Mouse (Mus musculus) c-Kit-positive CD71-negative TER-119-negative erythroid progenitor cells, embryonic 14.5 days (primary cell): ENCODE results near the gene Tbc1d13.

Source experiments
- DNase-seq: peaks from one replicate; pipeline ENCODE4 v3.0.0-alpha.2; 2013; ENCODE audit warnings: low read depth

The Tbc1d13 gene

DNA sequence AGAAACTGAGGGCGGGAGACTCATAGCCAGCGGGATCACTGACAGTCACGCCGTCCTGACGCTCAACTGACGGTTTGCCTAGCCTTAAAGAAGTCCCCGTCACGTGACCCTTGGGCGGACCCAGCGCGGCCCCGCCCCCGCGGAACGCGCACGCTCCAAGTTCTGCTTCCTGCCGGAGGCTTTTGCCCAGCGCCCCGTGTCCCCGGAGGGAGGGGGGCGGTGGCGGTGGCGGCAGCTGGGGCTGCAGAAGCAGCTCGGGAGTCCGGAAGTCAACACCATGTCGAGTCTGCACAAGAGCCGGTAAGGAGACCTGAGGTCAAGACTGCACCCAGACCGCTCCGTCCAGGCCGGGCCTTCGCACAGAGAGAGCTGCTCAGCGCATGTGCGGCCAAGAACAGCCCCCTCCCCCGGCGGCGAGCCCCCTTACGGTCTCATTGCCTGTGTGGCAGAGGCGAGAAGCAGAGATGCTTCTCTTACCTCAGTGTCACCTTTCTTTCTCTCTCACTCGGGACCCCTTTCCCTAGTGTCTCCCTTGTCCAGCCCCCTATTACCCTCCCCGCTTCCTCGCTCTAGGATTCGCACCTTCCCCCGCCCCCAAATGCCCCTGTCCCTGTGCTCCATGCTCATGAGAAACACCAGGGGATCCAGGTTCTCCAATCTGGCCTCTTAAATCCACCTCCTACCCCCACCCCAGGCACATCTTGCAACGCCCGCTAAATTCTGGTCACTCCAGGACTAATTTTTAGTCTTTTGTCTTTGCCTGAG, at the start of gene Tbc1d13:
Gene Tbc1d13 (plus strand): TSS at position 134 of the 765 bp plus-strand sequence.
- DNase-seq, result peak; percentile 95

GRCm38 (mm10) chr2:30084113-30084512, 49.4 kb upstream of the Tbc1d13 start:
- DNase-seq, result no peak

DNA sequence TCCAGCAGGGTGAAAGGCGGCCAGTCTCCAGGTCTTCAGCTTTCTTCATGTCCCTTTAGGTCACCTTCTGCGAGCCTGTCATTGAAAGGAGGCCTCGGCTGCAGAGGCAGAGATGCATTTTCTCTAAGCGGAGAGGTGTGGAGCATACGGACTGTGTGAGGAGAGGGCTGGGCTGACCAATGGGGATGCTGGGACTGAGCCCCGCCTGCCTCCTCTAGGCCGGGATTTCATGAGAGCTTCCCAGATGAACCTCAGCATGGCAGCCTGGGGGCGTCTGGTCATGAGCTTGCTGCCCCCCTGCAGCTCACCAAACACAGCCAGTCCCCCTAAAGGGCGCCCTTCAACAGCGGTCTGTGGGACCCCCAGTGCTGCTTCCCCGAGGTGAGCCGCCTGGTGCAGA, 48.9 kb upstream of the Tbc1d13 start:
- no peak for DNase-seq

DNA sequence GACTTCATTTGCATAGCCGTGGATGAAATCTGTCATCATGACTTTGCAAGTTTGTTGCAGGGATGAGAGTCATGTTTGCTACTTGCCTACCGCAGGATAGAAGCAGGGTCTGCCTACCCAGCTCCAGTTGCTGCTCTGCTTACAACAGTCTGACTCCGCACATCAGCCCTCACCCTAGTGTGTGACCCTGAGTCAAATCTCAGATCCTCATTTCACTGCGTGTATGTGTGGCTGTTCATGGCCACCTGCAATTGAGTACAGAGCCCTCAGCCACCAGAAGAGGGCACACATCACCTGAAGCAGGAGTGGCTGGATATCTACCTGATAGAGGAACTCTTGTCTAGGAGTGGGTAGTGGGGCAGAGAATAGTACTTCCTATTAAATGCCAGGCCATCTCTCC, 46.2 kb upstream of the Tbc1d13 start:
- no peak for DNase-seq

DNA sequence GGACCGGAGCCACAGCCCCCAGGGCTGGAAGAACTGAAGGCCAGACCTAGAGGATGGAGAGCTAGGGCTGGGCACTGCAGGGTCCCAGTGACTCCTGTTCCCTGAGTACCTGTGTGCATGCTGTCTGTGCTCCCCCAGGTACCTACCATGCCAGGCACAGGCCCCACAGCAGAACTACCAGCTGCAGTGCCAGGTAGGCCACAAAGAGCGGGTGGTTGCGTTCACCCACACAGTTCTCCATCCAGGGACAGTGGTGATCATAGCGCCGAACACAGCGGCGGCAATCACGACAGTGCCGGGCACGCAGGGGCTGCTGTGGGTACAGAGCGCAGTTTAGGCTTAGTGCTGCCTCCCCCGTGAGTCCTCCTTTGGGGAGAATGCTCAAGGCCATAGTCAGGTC, 42.0 kb upstream of the Tbc1d13 start:
- no peak for DNase-seq

DNA sequence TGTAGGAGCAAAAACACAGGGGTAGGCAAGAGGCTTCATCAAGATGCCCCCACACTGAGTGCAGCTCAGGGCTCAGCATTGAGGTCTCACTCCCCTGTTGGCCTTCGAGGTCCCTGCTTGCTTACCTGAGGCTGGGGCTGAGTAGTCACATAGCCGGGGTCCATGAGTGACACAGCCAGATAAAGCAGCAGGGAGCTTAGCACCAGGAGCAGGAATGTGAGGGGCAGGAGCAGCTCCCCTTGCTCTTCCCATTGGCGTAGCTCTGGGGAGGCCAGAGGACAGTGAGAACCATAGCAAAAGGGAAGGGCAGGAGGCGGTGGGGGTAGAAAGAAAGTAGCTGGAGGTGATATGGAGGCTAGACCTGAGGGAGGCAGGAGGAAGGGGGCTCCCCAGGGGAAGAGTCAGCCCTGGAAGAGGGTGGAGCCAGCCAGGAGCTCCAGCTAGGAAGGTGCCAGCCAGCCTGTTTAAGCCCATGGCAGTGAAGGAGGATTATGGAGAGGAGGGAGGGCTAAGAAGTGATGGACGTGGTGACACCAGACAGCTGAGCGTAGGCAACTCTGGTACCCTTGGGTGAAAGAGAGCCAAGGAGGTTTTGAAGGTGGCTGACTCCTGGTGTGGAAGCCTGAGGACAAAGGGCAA, 41.1 kb upstream of the Tbc1d13 start:
- no peak for DNase-seq

GRCm38 (mm10) chr2:30093471-30094207, 39.9 kb upstream of the Tbc1d13 start, which contains the start of gene Zdhhc12:
Zdhhc12 (minus strand) TSS chr2:30093648.
- DNase-seq, result peak; percentile 100

DNA sequence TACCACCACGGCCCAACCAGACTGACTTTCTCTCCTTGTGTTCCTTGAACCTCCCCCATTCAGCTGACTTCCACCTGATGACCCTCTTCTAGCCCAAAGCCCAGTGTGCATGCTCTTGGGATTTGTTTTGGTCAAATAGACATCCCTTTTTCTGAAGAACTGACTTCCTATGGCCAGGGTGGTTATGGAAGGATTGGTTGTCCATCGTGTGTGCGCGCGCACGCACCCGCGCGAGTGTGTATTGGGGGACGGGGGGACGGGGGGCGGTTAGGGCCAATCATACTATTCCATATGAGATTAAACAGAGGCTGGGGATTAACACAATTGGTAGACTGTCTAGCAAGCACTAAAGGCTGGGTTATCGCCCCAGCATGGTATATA, 39.3 kb upstream of the Tbc1d13 start:
- DNase-seq, result no peak

DNA sequence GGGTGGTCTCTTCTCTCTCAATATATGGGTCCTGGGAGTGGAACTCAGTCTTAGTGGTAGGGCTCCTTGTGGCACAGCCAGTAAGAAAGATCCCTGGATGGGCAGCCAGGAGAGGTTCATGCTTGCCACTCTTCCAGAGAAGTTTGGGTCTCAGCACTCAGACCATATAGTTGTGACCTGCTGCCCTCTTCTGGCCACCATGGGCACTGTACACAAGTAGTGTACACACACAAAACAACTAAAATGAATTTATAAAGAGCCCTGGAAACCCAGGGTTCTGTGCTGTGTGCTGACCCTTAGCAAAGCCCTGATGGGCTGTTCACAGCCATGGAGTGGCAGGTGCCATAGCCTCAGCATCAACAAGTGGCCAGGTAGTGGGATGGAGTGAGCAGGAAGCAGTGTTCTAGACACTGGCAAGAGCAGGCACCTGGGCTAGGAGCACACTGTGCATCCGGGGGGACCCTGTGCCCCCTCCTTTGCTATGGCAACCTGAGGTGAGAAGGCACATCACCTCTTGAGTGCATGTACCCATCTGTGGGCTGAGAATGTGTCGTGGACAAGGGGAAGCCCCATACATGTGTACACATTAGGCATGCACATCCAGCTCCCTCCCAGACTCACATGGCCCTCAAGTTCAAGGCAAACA, 37.5 kb upstream of the Tbc1d13 start:
- peak; percentile 56 for DNase-seq

DNA sequence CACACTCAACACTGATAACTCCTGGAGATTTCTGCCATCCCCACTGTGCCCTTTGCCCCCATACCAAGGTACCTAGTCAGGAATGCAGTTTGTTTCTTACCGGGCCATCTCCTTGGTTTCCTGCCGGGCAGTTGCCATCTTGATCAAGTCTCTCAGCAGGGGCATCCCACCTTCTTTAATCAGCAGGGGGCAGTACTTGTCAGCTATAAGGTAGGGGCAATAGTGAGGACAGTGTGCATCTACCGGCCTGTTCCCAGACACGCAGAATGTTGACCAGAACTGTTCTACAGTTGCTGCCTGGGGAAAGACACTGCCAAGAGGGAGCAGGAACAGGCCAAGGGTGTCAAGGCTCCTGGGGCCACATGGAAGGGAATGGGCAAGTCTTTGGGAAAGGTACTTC, 33.3 kb upstream of the Tbc1d13 start:
- no peak for DNase-seq

- peak; percentile 65 for DNase-seq
These were observed 27.2 kb upstream of the Tbc1d13 start for GRCm38 (mm10) chr2:30106364-30106763.

DNA sequence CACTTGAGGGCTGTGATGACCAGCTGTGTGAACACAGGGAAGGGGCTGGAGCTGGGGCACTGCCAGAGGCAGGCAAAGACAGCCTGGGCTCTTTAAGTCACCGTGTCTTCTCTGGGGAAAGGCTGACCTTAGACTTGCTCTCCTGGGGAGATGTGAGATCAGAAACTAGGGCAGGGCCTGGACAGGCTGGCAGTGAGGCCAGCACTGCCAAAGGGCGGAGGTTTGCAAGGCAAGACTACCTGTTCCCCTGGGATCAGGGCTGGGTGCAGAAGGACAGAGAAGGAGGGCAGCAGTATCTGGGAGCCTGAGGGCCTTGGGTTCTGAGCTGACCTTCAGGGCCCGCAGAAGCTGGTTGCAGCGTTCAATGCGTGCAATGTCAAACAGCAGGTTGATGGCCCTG, 25.9 kb upstream of the Tbc1d13 start:
- no peak for DNase-seq

DNA sequence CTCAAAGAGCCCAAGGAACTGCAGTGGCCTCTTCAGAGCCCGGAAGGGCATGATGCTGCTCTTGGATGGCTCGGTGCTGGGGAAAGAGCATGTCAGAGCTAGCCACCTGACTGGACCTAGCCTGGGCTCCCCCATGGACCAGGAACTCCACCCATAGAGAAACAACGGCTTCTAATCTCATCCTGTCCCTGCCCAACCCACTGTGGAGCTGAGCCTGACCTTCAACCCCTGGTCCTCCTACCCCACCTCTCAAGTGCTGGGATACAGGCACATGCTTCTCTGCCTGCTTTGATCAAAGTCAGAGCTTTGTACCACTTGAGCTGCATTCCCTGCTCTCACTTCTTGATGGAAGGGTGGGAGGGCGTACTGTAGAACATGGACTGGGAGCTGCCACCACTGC, 25.3 kb upstream of the Tbc1d13 start:
- no peak for DNase-seq

DNA sequence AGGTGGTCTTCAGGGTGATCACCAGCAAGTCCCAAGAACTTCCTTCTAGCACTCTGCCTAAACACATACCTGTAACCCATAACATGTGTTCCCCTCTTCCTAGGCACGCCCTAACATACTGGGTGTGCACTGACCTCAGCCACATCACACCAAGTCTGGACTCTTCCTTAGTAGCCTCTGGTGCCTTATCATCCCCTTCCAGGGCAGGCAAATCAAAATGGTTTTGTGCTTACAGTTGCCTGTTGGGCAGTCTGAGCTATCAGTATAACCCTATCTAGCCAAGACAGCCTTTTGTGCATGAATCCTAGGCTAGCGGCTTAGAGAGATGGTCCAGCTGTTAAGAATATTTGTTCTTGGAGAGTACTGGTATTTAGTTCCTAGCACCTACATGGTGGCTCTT, 22.0 kb upstream of the Tbc1d13 start:
- no peak for DNase-seq

GRCm38 (mm10) chr2:30112564-30112963, 21.0 kb upstream of the Tbc1d13 start:
- no peak for DNase-seq

DNA sequence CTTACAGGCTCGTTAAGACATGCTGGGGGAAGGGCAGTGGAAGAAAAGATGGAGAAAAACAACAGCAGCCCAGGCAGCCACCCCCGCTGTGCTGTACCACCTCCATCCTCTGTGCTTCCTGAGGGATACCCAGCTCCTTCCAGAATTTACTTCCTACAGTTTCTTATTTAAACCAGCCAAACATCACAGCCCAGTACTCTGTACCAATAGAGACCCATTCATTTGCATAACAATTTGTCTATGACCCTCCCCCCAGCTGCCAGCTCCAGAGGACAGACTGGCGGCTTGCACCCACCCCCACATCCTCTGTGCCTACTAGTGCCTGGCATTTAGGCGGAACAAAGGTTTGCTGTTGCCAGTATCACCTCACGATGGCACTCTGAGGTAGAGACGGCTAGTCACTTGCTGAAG, 13.9 kb upstream of the Tbc1d13 start:
- no peak for DNase-seq

- DNase-seq, result no peak
These were observed 13.3 kb upstream of the Tbc1d13 start for GRCm38 (mm10) chr2:30120269-30120668.

- DNase-seq, result no peak
These were observed 10.8 kb upstream of the Tbc1d13 start for GRCm38 (mm10) chr2:30122766-30123165.

DNA sequence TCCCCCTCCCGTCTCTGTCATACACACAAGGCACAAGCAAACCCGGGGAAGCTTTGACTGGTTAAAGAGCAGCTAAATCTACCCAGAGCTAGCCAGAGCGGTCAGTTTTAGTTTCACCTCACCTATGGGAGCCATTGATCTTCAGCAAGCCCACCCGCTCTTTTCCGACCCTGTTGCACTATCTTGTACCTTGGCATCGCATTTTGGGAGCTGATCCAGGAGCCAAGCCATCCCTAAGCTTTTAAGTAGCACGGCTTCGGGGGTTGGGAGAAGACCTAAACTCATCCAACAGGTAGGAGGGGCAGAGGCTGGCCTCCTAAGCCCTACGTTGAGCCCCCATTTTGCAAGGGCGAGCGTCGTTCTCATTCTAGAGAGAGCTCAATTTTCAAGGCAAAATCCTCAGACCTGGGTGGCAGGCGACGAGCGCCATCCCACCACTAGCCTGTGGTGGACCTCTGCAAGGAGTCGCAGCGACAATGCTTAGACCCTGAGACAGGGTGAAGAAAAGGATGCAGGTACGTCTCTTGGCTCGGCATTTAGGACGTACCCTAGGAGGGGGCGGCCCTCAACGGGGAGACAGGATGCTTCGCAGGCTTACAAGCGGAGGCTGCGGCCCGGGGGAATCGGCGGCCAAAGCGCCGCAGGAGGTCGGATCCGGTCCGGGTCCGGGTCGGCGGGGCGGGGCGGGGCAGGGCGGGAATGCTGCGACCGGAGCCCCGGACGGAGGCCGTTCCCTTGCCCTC, 9.6 kb upstream of the Tbc1d13 start:
- peak; percentile 22 for DNase-seq

DNA sequence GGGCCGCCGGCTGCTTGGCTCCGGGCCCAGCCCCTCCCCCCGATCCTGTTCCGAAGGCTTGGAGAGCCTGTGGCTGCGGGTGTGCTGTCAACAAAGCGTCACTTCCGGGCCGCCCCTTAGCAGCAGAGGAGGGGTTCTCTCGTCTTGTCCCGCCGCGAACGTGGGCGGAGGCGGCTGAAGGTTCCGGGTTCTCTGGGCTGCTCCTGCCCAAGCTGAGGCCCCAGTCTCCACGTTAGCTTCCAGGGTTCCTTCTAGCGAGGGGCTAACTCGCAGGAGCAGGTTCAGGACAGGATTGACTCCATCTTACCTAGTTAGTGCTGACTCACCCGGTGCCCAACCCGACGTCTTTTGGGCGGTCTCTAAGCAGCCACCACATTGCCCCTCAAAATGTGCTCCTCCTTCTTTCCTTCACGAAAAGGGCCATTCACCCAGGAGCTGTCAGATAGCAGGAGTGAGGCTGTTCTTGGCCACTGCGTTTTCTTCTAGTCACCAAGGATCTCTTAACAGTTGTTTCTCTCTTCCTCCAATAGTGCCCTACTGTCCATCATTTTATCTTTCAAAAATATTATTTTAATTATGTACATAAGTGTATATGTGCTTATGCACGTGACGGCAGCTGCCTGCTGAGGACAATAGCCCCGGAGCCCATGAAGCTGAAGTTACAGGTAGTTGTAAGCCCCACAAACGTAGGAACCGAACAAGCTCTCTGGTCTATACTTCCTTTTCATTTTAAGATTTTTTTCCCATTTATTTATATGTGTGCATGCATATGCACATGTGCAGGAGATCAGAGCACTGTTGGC, 8.9 kb upstream of the Tbc1d13 start, which contains the start of gene Zer1:
Gene Zer1 (minus strand): TSS at position 114 of the 803 bp plus-strand sequence.
- DNase-seq, result peak; percentile 81

- peak; percentile 37 for DNase-seq
These were observed 4.8 kb upstream of the Tbc1d13 start for GRCm38 (mm10) chr2:30128789-30129188.
